Mouse (Mus musculus) heart, embryonic 16.5 days (tissue): ENCODE results near the gene Tmem30c. TPM values are rescaled to one million over a fixed set of nuclear protein-coding genes. Genes with fewer than 3 reads are reported as not detected.

Experiments
- ATAC-seq: fragments of 200-750 bp; cut with Nextera tagmentation; replicated peaks from 2 replicates; pipeline ENCODE4 v1.8.0; 2017; ENCODE audit warnings: moderate number of reproducible peaks; ENCODE audit not compliant: insufficient read depth, low FRiP score; ENCODE audit errors: extremely low read depth
- H3K27ac ChIP-seq: fragments of 300-500 bp; sonication (generic); 2 replicates; pipeline ENCODE4 v1.5.1; 2014; ENCODE audit warnings: mild to moderate bottlenecking, low read length, control low read depth, moderate library complexity
- H3K27me3 ChIP-seq: fragments of 300-500 bp; sonication (generic); 2 replicates; pipeline ENCODE4 v1.6.1; 2014; ENCODE audit warnings: low read length, mixed read lengths; ENCODE audit not compliant: control insufficient read depth, insufficient read depth
- H3K36me3 ChIP-seq: fragments of 300-500 bp; sonication (generic); 2 replicates; pipeline ENCODE4 v1.6.1; 2014; ENCODE audit not compliant: control insufficient read depth, insufficient read depth
- H3K4me1 ChIP-seq: fragments of 300-500 bp; sonication (generic); 2 replicates; pipeline ENCODE4 v1.6.1; 2014; ENCODE audit warnings: low read length, mixed read lengths; ENCODE audit not compliant: control insufficient read depth, insufficient read depth
- H3K4me2 ChIP-seq: fragments of 300-500 bp; sonication (generic); 2 replicates; pipeline ENCODE4 v1.6.1; 2014; ENCODE audit warnings: low read depth, mild to moderate bottlenecking, control low read depth, low read length
- H3K4me3 ChIP-seq: fragments of 300-500 bp; sonication (generic); 2 replicates; pipeline ENCODE4 v1.5.1; 2014; ENCODE audit warnings: mild to moderate bottlenecking, control low read depth, low read length
- H3K9ac ChIP-seq: fragments of 300-500 bp; sonication (generic); 2 replicates; pipeline ENCODE4 v1.6.1; 2014; ENCODE audit warnings: low read length, control low read depth
- H3K9me3 ChIP-seq: fragments of 300-500 bp; sonication (generic); replicated peaks from 2 replicates; pipeline ENCODE4 v1.6.1; 2016; ENCODE audit warnings: low read length; ENCODE audit not compliant: control insufficient read depth
- WGBS: fragments of 180-500 bp; shearing (Covaris S2); extraction: QIAGEN DNeasy Blood & Tissue Kit; methylation state at CpG from one replicate; pipeline ENCODE4 v1.1.7; 2014; 5-methylcytosine and 5-hydroxymethylcytosine counted together
- polyA plus RNA-seq: library from polyadenylated mRNA; unstranded; fragments of >200 nt; fragmentation: Nextera tagmentation; extraction: Ambion mirVana; gene quantifications from 2 replicates; pipeline ENCODE4 v1.2.1, GENCODE M21; 2015

The Tmem30c gene
- polyA plus RNA-seq, 1 experiment from 2014 or later: not detected

GRCm38 (mm10) chr16:57303716-57304115, 11.1 kb upstream of the Tmem30c start:
- 58% methylated on average over 19 of the region's 19 CpGs for WGBS
- Histone ChIP-seq H3K4me1 (peaks cover 5% of the 10 kb centered on the region; the same call in 1 of the 2 replicates), H3K27ac (no peak overlapping the region), H3K36me3 (no peaks in the 10 kb centered on the region), H3K4me3 (no peak overlapping the region), H3K27me3 (no peaks in the 10 kb centered on the region), H3K4me2 (no peak overlapping the region), H3K9ac (no peak overlapping the region), H3K9me3 (no peaks in the 10 kb centered on the region)
- no peak for ATAC-seq

GRCm38 (mm10) chr16:57302792-57303698, 10.4 kb upstream of the Tmem30c start:
- H3K9me3 ChIP-seq: no peaks in the 10 kb centered on the region
- no peak overlapping the region for H3K4me3 ChIP-seq
- WGBS: 82% methylated on average over 25 of the region's 25 CpGs
- H3K9ac ChIP-seq: no peak overlapping the region
- peaks cover 5% of the 10 kb centered on the region; the same call in 1 of the 2 replicates for H3K4me1 ChIP-seq
- H3K36me3 ChIP-seq: no peaks in the 10 kb centered on the region
- H3K4me2 ChIP-seq: no peak overlapping the region
- no peaks in the 10 kb centered on the region for H3K27me3 ChIP-seq
- H3K27ac ChIP-seq: no peak overlapping the region
- ATAC-seq: no peak

- no peaks in the 10 kb centered on the region for H3K9me3 ChIP-seq
- no peaks in the 10 kb centered on the region for H3K36me3 ChIP-seq
- no peak overlapping the region for H3K9ac ChIP-seq
- peaks cover 5% of the 10 kb centered on the region; the same call in 1 of the 2 replicates for H3K4me1 ChIP-seq
- WGBS: 53% methylated on average over 9 of the region's 9 CpGs
- H3K4me3 ChIP-seq: no peak overlapping the region
- H3K4me2 ChIP-seq: no peak overlapping the region
- no peak for ATAC-seq
- H3K27ac ChIP-seq: no peak overlapping the region
- no peaks in the 10 kb centered on the region for H3K27me3 ChIP-seq
These were observed 8.9 kb upstream of the Tmem30c start for GRCm38 (mm10) chr16:57301512-57302115.

GRCm38 (mm10) chr16:57295216-57295934, 2.7 kb upstream of the Tmem30c start:
- H3K9ac ChIP-seq: no peak overlapping the region
- H3K4me3 ChIP-seq: no peak overlapping the region
- H3K36me3 ChIP-seq: no peaks in the 10 kb centered on the region
- no peaks in the 10 kb centered on the region for H3K9me3 ChIP-seq
- H3K27ac ChIP-seq: no peak overlapping the region
- H3K27me3 ChIP-seq: no peaks in the 10 kb centered on the region
- peaks cover 4% of the 10 kb centered on the region; the same call in 1 of the 2 replicates for H3K4me1 ChIP-seq
- 78% methylated on average over 10 of the region's 10 CpGs for WGBS
- no peak overlapping the region for H3K4me2 ChIP-seq
- no peak for ATAC-seq

GRCm38 (mm10) chr16:57292296-57292695, 369 bp downstream of the Tmem30c start:
- Histone ChIP-seq H3K4me3 (no peak overlapping the region), H3K36me3 (no peaks in the 10 kb centered on the region), H3K4me2 (peak overlapping the region; percentile 18; the same call in 1 of the 2 replicates), H3K4me1 (peaks cover 4% of the 10 kb centered on the region; the same call in 1 of the 2 replicates), H3K9ac (no peak overlapping the region), H3K27ac (peak overlapping the region; percentile 62), H3K9me3 (no peaks in the 10 kb centered on the region), H3K27me3 (no peaks in the 10 kb centered on the region)
- WGBS: 35% methylated on average over 4 of the region's 4 CpGs
- peak; percentile 75 for ATAC-seq

- no peak for ATAC-seq
- Histone ChIP-seq H3K27ac (no peak overlapping the region), H3K9ac (no peak overlapping the region), H3K9me3 (no peaks in the 10 kb centered on the region), H3K36me3 (no peaks in the 10 kb centered on the region), H3K27me3 (no peaks in the 10 kb centered on the region), H3K4me2 (no peak overlapping the region), H3K4me3 (no peak overlapping the region), H3K4me1 (peaks cover 4% of the 10 kb centered on the region; the same call in 1 of the 2 replicates)
- 91% methylated on average over 5 of the region's 5 CpGs for WGBS
These were observed 969 bp downstream of the Tmem30c start for GRCm38 (mm10) chr16:57291696-57292095.

- H3K9ac ChIP-seq: no peak overlapping the region
- H3K27me3 ChIP-seq: no peaks in the 10 kb centered on the region
- no peak overlapping the region for H3K27ac ChIP-seq
- no peaks in the 10 kb centered on the region for H3K36me3 ChIP-seq
- no peak overlapping the region for H3K4me2 ChIP-seq
- H3K4me1 ChIP-seq: no peaks in the 10 kb centered on the region
- ATAC-seq: no peak
- H3K9me3 ChIP-seq: no peaks in the 10 kb centered on the region
- H3K4me3 ChIP-seq: no peak overlapping the region
- WGBS: 80% methylated on average over 8 of the region's 8 CpGs
These were observed 11.2 kb downstream of the Tmem30c start for GRCm38 (mm10) chr16:57281417-57281816.

- 79% methylated on average over 31 of the region's 31 CpGs for WGBS
- Histone ChIP-seq H3K27me3 (no peaks in the 10 kb centered on the region), H3K4me1 (no peaks in the 10 kb centered on the region), H3K36me3 (no peaks in the 10 kb centered on the region), H3K9me3 (no peaks in the 10 kb centered on the region), H3K4me2 (no peak overlapping the region), H3K27ac (no peak overlapping the region), H3K9ac (no peak overlapping the region), H3K4me3 (no peak overlapping the region)
- ATAC-seq: no peak
These were observed 12.1 kb downstream of the Tmem30c start for GRCm38 (mm10) chr16:57280221-57281217.
